Mouse (Mus musculus) urinary bladder, postnatal 25 days (tissue): ENCODE data around the gene Acsm5.

Experiments used
- DNase-seq: peaks from one replicate; pipeline ENCODE4 v3.0.0; 2022; ENCODE audit warnings: low spot score

Gene Acsm5

DNA sequence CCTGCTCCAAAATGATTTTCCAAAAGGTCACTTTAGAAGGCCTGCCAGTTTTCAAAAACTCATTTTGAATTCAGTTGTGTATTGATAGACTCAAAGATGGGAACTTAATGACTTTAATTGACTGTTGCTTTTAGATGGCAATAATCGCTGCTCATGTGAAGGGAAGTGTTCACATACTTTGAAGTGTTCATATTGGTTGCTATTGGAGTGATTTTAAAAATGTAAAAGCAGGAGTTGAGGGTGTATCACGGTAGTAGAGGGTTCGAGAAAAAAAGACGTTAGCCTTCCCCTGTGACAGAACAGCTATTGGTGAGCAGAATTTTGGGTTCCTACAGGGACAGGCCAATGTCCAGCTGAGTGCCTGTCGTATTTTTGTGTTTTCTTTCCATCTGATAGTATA lies at the start of gene Acsm5:
Gene Acsm5 (plus strand): TSS at position 301 of the 400 bp plus-strand sequence.
- no peak for DNase-seq

DNA sequence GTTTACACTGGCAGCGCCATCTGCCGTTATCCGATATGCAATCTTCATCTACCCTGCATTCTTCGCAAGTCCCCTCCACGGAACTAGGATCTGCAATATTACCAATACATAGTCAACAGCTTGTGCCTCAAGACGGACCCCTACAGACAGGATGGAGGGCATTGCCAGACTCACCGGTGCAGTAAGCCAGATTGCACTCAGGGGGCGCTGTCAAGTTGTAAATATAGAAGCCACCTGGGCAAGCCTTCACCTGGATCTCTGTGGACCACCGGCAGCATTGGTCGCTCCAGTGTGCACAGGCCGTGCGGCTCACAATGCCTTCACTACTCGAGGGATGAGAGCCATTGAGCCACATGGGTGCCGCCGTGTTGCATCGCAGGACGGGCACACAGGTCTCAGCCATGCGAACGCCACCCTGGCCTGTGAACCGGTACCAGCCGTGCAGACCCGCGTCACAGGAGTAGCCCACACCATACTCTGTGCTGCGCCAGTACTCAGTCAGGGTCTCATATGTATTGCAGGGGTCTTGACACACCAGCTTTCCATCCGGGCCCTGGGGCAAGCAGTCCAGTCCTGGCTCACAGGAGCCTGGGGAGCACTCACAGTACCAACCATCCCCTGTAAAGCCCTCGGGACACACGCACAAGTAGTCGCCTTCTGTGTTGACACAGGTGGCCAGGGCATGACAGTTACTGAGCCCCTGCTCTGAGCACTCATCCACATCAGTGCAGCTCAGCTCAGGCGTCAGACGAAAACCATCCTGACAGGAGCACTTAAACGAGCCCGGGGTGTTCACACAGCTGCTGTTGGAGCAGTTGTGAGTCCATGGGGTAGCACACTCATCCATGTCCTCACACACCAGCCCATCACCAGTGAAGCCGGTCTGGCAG lies 42.5 kb upstream of the Acsm5 start:
- DNase-seq: no peak

DNA sequence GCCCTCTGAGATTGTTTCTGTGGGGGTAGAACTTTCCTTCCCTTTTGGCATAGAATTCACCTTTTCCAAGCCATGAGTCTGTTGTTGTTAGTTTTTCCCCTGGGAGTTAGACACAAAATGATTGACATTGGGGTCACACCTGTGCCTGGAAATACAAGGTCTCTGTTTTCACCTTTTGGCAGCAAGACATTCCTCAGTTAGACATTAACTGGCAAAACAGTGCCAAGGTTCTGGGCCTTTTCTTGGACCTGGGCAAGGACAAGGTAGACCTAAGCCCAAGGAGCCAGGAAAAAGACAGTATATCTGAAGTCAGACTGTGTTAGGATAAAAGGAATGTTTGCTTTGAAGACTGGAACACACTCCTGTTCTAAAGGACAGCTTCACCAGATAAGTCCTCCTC lies 40.0 kb upstream of the Acsm5 start, which contains the start of gene Umod:
Gene Umod (minus strand): TSS at position 27 of the 400 bp plus-strand sequence.
- no peak for DNase-seq

DNA sequence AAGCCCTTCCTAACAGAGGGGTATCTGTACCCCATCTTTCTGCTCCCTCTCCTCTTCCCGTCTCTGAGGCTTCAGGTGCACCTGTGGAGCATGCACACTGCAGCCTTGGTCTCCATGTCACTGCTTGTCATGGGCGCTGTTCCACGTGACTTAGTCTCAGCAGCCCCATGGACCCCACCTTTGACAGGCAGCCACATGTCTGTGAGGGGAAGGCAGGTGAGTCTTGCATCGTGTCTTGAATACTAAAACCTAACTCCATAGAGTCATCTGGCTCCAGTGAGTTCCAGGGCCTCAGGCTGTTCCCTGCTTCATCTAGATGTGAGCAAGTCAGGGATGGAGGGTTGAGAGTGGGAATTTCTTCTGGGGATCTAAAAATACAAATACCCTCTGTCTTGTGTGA lies 35.1 kb upstream of the Acsm5 start:
- no peak for DNase-seq

DNA sequence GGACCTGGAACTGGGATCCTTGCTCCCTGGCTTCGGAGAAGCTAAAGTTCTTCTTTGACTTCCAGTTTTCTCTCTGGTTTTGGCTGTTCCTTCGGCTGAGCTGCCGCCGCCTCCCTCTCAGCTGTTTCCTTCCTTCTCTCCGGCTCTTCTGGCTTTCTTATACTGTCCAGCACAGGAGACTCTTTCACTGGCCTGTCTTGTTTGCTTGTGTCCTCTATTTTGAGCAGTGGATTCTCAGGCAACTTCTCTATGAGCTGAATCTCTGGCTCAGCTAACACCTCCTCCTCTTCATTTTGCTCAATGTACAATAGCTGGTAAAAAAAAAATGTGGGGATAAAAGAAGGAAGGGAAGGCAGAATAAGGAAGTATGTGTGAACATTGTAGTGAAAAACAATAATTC lies 32.6 kb upstream of the Acsm5 start:
- no peak for DNase-seq

DNA sequence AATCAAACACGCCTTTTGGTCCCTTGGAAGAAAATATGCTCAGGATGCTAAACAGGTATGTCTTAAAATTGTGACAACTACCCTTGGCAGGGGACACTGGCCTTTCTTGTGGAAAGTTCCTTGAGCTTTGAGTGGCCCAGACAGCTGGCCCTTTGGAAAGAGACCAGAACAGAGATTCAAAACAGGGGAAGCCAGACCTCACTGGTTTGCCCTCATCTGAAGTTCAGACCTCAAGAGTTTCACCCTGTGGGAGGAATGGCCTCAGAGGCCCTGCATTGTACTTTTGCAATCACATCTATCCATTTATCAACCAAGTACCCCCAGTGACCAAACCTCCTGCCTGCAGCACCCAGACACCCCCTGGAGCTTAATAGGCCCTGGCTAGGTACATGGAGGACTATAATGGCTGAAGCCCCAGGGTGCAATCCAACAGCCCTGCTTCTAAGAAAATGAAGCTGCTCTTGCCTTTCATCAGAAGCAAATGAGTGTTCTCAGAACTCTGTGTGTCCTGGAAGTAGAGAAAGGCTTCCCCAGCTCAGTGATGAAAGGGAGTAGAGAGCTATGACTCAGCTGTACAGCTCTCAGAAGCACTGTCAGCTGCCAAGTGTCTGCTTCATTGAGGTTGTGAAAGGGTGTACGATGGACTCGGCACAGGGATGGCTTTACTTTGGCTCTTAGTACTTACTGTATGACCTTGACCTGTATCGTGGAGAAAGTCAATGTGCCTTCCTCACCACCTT lies 29.1 kb upstream of the Acsm5 start:
- no peak for DNase-seq

DNA sequence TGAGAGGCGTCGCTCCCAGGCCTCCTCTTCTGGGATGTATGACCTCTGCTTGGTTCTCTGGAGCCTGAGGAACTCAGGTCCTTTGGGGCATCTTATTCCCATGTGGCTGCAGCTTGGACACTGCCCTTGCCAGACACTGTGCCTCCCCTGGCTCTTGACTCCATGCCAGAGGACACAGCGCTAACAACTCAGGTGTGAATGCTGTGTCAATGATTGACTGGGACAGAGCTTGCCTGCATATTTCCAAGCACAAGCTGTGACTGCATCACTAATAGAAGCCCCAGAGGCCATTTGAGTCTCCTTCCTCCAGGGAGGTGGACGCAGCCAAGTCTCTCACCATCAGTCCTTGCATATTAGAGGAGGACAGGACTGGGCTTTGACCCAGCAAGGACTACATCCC lies 8.1 kb upstream of the Acsm5 start:
- no peak for DNase-seq

DNA sequence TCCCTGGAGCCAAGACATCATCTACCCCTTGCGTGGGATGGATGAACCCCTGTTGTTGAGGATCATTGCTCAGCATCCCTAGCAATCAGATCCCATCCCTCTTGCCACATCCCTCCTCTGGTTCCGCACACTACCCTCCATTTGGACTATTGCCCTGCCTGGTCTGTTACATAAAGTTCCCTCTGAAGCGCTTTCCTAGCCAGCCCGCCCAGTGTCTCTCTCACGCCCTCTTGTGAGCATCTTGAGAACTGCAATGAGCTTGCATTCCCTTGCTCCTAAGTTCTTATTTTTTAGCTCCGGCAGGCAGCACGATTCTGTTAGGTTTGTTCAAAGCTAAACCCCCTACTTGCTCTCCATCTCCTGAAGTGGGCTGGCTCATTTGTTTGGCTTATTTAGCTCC lies 6.2 kb upstream of the Acsm5 start:
- DNase-seq: no peak

DNA sequence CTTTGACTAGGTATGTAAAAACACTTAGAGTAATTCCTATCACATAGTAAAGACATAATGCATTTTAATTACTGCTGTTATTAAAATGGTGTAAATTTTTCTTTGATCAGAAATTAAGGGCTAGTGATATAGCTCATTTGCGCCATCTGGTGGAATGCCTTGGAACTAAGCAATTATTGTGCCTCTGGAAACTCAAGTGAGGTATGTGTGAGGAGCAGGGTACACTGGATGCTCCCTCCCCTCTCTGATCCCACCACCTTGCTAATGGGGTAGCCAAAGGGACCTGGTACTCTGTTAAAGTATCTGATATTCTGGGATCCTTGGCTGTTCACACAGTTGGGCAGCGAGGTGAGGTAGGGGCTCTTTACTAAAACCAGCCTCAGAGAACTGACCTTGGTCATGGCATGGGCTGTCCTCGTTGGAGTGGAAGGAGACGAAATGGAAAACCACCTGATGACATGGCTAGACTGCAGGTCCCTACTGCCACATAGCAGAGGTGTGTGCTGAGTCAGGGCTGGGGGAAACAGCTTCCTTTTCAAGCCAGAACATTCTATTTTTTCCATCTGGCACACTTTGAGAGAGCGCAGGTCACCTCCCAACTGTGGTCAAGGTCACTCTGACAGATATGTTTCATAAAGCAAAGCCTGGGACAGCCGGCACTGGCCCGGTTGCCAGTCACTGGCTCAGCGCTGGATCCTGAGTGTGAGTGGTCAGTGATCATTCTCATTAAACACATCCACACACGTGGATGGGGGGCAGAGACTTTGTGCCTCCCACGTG lies 3.6 kb upstream of the Acsm5 start:
- DNase-seq: peak; percentile 33

DNA sequence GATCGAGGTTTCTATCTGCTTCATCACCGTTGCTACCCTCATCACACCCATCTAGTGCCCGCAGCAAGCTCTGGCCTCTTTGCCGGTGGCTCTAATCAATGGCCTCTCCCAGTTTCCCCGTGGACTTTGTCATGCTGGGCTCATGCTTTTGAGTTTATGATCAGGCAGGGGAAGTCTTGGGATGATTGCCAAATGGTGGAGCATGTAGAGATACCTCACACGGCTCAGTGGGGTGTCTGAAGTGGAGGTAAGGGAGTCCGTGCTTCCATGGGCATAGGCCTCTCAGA lies 3.0 kb upstream of the Acsm5 start:
- DNase-seq: no peak

DNA sequence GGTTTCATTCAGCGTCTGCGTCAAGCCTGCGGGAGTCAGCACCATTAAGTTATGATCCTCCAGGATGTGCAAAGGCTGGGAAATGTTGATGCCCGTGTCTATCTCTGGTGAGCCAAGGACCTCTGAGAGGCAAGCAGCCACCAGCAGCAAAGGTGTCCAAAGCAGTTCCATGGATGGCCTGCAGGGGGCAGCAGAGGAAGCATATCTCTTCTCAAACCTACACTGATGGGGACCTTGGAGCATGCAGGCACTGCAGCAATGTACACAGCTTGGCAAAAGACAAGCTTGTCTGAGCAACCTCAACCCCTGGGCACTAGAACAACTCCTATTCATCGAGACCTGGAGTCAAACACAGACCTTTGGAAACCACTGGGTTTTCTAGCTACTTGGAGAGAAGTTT lies 391 bp downstream of the Acsm5 start:
- DNase-seq: peak; percentile 38

DNA sequence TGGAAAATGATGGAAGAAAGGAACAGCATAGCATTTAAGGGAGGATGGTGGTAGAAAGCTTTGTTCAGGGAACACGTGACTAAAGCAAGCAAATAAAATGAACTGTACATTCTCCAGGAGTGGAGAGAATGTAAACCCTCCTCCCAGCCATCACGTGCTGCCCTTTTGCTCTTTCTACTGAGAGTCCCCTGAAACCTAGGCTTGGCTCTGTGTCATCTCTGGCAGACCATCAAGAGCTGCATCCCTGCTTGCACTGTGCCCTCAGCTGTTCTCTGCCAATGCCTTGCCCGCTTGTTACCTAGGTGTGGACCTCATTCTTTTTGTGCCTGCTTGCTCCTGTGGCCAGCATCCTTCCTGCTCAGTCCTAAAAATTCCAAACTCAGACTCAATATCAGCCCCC lies 2.6 kb downstream of the Acsm5 start:
- DNase-seq: no peak

DNA sequence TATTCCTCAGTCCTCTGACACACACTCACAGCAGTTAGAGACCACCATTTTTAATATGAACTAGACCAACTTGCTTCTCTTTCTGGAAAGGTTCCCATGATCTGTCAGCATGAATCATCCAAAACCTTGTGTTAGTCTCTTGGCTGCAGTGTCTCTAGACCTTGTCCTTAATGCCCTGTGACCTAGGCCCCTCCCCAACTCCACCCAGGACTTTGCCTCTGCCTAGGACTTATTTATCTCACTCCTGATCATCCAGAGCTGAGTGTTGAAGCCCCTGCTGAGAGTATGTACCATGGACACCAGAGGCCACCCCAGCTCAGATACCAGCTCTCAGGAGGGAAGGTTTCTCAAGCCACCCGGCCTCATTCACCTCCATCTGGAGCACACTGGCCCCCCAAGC lies 3.1 kb downstream of the Acsm5 start:
- DNase-seq: no peak

DNA sequence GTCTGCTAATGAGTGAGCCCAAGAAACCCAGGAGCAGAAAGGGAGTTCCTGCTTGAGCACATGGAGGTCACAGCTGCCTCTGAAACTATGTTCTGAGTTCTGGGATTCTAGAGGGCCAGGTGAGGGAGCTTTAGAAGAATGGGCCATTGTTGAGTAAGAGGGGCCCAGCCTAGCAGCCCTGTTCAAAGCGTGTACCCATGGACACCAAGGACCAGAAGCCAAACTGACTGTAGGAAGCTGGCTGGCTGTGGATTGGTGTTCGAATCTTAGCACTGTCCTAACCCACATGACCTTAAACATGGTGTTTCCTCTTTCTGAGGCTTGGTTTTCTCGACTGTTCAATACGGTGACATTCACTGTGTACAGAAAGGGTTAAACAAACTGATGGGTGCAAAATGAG lies 4.1 kb downstream of the Acsm5 start, which contains the start of gene Pdilt:
Gene Pdilt (minus strand): TSS at position 101 of the 400 bp plus-strand sequence.
- DNase-seq: no peak

DNA sequence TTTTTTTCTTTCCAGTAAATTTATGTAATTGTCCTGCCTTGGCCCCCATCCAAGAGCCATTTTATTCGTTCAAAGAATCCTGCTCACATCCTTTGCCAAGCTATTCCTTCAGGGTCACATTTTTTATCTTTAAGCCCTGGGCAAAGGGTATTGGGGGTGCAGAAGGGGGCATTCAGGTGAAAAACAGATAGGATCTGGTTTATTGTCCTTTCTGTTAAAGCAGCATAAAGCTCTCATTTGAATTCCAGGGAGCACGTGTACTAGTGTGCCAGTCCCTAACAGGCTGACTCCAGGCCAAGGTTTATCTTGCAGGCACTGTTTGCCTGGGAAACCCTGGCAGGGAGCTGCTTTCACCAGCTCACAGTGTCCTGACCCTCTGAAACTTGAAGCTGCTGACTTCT lies 6.6 kb downstream of the Acsm5 start:
- no peak for DNase-seq

DNA sequence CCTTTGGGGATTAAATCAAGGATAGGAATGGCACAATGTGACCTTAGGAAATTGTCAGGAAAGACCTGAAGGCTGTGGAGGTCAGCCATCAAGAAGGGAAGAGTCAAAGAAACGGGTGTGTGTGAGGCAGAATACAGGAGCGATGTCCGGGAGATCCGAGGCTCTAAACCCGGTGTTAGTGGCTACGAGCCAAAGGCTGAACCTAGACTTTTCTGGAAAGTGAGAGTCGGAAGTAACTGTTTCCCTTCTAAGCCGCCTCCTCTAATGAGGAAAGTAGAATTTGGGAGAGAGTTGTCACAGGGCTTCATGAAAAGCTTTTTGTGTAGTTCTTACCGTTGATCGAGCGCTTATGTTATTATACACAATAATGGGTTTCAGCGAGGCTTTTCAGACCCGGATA lies 7.2 kb downstream of the Acsm5 start:
- DNase-seq: no peak

DNA sequence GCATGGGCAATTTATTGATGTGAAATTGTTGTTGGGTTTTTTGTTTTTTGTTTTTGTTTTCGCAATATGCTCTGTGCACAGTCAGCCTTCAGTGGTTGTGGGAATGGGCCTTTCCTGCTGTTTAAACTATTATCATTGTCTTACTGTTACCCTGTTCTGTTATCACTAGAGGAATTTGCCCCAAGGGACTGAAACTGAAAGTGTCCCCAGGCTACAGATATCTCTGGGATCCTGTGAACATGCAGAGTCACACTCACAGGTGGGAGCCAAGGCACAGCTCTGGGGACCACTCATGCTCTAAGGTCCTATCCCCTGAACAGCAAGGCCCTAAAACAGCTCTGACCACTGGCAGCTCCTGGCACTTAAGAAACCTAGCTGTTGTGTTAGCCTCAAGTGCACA lies 7.9 kb downstream of the Acsm5 start:
- no peak for DNase-seq

DNA sequence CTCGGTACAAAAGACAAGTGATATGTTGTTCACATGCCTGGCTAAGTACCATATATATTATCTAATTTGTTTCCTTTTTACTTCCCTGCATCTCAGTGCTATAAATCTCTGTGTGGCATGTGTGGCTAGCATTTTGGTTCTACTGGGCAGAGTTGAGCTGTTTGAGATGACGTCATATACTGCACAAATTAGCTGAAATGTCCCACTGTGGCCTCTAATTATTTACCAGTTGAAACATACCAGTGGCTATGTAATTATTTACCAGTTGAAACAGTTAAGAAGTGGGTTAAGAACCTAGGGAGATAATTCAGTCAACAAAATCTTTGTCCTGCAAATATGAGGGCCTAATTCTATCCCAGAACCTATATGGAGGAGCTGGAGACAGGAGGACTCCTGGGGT lies 8.3 kb downstream of the Acsm5 start:
- DNase-seq: no peak

DNA sequence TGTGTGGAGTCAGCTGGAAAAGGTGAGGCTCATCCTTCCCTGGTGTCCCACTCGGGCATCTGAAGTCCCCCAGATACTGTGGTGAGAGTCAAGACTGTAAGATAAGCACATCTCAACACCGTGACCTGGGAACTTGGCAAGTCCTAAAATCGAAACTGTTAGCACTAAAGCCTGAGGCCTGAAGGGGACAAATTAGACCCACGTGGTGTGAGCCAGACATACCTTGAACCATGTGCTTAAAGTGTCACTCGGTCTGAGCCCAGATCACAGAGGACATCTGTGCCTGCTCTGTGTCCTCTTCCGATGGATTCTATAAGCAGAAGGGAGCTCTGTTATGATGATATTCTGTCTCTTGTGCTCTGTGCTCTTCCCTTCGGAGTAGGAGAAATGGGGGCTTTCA lies 9.4 kb downstream of the Acsm5 start:
- DNase-seq: no peak

DNA sequence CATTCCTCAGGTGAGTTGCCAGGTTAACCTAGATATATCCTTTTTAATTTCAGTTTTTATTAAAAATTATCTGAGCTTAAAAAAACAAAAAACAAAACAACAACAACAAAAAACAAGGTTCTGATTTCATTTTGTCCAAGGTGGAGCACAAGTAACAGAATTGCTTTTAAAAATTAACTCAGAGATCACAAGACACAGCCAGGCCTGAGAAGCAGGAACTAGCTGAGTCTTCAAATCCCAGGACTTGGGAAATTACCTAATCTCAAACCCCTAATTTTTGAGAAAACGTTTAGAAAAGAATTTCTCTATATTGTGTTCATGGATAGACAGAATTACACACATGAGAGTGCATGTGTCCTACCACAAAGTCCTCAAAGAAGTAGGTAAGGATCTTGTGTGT lies 13.7 kb downstream of the Acsm5 start:
- DNase-seq: no peak

DNA sequence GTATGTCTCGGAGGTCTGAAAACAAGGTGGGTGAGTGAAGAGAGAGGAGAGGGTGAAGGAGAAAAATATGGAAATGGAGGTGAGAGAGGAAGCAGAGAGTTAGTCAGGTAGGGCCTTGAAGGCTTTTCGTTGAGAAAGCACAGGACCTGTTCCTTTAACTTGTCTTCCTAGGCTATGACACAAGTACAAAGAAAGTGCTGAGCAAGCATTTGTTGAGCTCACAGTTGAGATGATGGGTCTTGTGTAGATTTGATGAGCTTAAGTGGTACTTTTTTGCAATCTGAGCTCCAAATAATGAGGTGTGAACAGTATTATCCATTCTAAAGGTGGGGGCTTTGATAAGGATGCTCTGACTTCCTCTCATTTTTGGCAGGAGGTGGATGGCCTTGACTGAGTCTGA lies 15.1 kb downstream of the Acsm5 start:
- no peak for DNase-seq

DNA sequence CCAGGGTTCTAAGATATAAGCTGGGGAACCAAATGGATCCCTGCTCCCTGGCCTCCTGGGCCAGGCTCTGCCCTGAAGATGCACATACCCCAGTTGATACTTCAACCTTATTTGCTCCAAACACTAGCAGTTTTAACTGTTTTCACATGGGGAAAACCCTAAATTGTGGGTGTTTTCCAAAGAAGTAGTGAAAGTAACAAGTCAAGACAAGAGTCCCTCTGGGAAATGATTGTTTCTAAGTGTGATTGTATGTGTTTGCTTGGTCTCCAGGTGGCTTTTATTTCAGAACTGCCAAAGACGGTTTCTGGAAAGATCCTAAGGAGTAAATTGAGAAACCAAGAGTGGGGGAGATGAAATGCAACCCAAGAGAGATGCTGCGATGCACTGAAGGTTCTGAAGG lies 23.2 kb downstream of the Acsm5 start:
- DNase-seq: no peak

DNA sequence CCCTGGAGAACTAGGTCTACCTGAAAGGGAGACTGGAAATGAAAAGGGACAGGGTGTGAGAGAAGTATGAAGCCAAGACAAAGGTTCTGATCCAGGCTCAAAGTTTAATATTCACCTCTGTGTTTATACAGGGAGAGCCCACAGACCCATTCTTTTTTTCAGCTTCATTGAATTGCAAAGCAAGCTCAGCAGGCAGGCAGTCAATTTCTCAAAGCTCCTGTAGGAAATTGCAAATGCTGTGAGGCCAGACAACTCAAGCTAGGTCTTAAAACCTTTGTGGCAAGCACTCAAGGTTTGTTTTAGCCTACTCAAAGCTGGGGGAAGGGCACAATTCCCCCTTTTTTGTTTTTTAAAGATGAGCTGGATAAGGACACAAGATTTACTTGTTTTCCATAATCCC lies 26.3 kb downstream of the Acsm5 start:
- DNase-seq: no peak
